Mouse (Mus musculus) c-Kit-positive CD71-positive TER-119-negative erythroid progenitor cells, embryonic 14.5 days (primary cell): ENCODE data around the gene Asic1.
"Not testable (repeated sequence)": the region's sequence is repeated elsewhere in the genome, so short reads cannot be mapped to it uniquely, and the experiment has no call there.

Source experiments
- DNase-seq: peaks from one replicate; pipeline ENCODE4 v3.0.0-alpha.2; 2013; ENCODE audit warnings: low read depth

The Asic1 gene

DNA sequence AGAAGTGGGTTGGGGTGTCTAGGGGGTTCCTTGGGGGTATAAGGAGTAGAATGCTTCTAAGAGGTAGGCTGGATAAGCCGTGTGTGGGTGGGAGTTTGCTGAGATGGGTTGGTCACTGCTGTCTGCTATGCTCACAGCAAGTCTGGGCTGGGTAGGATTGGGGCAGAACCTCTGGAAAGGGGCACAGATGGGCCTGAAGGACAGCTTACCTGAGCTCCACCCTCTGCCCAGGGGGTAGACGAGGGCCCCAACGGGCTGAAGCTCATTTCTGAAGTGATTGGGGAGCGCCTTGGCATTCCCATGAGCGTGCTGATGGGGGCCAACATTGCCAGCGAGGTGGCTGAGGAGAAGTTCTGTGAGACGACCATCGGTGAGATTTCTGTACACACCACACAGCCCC is 49.7 kb downstream of the Asic1 start:
- DNase-seq = no peak

DNA sequence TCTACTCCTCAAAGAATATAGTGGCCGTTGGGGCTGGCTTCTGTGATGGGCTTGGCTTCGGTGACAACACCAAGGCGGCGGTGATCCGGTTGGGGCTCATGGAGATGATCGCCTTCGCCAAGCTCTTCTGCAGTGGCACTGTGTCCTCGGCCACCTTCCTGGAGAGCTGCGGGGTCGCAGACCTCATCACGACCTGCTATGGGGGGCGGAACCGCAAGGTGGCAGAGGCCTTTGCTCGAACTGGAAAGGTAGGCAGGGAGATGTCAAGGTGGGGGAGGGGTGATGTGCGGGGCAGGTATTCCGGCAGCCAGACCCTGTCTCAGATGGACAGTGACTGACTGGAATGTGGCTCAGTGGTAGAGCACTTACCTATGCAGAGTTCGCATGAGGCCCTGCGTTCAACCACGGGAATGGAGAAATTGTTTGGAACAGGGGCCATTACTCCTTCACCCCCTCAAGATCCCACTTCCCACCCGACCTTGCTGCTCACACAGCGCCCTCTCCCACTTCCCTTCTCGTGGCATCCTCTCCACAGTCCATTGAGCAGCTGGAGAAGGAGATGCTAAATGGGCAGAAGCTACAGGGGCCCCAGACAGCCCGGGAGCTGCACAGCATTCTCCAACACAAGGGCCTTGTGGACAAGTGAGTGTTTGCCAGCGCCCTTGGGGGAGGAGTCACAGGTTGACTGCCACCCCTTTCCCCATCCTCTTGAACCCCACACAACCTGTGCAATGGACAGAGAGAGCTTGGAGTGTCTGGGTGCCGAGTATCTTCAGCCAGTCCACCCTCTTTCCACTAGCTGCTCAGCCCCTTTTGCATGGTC is 52.0 kb downstream of the Asic1 start:
- DNase-seq = no peak

DNA sequence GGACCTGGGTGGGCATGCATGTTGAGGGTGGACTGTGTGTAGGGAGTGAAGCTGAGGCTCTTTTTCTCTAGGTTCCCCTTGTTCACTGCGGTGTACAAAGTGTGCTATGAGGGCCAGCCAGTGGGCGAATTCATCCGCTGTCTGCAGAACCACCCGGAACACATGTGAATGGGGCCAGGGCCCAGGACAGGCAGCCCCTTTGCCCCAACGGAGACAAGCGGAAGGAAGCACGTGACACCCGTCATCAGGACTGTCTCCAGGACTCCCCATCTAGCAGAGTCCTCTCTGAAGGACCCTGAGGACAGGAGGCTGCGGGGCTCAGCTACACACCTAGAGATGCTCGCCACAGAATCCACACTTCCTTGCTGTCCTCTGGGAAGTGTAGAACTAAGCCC is 52.9 kb downstream of the Asic1 start:
- DNase-seq = no peak

DNA sequence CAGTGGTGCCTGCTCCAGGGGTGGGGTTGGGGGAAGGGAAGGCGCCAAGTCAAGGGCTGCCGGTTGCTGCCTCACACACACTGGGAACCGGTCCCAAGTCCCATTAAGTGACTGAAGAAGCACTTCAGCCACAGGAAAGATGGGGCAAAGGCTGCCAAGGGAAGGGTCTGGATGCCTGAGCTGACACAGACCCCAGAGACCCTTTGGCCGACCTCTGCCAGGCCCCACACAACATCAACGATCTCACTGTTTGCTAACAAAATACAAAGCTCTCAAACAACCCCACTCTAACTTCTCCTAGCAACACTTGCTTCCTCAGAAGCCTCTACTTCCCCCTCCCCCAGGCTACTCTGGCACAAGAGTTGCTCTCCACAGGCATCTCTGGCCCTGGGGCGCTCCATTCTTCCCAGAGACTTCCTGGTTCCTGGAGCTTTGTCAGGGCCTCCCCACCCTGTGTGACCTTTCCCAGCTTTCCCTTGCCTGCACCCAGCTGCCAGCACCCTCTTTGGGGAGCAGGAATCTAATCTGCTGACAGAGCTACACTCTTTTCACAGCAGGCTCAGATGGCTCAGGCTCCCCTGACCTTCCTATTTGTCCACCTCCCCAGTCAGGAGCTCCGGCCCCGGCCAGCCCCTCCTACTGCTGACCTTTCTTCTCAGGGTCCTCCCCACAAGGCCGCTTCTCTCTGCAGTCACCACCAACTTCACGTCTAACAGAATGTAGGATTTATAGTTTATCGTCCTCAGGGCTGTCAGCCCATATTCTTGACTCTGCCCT is 53.5 kb downstream of the Asic1 start:
- no peak for DNase-seq

DNA sequence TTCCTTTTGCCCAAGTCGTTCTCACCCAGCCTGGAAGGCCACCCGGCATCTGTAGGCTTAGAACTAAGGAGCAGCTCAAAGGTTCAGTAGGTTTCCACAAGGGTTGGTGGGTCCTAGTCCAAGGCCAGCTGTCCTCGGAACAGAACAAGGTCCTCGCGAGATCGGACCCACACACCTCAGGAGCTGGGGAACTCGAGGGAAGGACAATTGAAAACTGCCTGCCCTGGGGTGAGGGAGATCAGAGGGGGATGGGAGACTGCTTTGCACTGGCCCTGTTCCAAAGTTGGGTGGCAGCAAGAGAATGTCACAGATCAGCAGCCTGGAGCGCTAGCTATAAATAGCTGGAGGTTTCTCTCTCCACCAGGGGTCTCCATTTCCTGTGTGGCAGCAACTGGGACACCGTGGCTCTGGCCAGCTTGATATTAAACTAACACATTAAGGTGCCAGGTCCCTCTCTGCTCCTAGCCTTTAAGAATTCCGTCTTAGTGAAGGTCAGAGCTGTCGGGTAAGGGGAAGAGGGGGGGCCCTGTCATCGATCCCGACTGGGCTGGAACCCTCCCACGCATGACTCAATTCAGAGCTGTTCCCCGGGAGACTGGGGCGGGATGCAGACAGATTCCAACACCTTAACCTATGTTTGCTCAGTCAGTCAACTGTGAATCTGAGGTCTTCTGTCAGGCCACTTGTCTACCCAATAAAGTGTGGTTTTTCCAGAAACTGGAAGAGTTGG is 54.3 kb downstream of the Asic1 start:
- DNase-seq = peak; percentile 53

DNA sequence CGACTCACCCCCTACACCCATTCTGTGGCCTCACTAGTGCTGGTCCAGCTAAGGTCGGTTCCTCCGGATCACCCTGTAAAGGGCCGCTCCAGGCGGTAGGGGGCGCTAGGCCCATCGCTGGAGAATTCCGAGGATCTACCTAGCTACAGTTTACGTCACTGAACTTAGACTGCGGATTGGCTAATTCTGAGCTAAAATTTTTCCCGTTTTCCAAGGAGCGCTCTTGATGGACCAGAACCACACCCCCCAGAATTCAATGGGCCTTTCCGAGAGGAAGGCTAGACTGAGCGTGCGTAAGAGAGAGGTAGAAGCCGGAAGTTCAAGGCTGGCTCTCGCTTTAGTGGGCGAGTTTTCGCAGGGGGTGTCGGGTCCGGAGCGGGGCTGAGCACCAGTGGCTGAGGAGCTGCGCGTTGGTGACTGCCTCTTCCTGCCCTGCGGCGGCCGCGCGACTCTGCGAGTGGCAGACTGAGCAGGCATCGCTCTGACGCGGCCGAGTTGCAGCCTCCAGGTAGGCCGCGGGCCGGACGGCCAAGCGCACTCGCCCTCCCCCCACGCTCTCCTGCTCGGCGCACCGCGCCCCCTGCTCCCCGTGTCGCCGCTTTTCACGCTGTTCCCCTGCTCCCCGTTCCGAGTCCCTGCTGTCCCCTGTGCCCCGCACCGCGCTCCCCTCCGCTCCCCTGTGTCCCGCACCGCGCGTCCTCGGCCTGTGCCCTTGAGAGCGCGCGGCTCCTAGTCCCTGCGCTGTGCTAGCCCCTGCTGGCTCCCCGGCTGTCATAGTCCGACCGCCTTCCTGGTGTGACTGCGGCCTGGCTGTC is 55.4 kb downstream of the Asic1 start, which contains the start of gene Cox14:
Gene Cox14, plus strand, starts transcription at position 278 of the 815 bp plus-strand sequence.
- peak; percentile 95 for DNase-seq

DNA sequence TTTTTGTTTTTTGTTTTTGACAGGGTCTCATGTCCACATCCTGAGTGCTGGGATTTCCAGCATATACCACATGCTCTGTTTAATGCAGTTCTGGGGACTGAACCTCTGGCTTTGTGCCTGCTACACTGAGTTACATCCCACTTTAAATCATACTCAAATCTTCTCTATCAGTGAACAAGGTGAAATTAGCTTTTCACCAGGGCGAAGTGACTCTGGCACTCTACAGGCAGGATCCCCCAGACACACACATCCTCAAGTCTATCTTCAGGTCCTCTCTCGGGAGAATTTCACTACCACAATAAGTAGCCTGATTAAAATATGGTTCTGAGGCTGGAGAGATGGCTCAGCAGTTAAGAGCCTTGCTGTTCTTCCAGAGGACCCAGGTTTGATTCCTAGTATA is 56.4 kb downstream of the Asic1 start:
- DNase-seq = no peak

DNA sequence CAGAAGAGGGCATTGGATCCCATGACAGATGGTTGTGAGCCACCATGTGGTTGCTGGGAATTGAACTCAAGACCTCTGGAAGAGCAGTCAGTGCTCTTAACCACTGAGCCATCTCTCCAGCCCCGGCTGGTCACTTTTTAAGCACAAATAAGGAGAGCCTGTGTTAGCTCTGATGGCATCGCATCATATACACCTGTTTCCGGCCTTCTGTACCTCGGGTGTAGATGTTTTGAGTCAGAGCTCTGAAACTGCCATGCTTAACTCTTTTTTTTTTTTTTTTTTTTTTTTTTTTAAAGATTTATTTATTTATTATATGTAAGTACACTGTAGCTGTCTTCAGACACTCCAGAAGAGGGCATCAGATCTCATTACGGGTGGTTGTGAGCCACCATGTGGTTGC is 56.9 kb downstream of the Asic1 start:
- DNase-seq = not testable (repeated sequence)

DNA sequence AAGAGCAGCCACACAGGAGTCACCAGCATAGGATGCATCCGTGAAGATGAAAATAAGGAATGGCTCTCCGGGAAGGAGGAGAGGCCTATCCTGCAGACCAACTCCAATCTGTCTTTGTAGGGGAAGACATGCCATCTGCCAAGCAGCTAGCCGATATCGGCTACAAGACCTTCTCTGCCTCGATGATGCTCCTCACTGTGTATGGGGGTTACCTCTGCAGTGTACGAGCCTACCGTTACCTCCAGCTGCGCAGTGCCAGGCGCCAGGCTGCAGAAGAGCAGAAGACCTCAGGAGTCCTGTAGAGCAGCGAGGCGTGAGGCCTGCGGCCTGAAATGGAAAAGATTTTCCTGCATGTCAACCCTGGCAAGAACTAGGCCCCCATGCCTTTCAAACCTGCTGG is 57.4 kb downstream of the Asic1 start:
- no peak for DNase-seq

DNA sequence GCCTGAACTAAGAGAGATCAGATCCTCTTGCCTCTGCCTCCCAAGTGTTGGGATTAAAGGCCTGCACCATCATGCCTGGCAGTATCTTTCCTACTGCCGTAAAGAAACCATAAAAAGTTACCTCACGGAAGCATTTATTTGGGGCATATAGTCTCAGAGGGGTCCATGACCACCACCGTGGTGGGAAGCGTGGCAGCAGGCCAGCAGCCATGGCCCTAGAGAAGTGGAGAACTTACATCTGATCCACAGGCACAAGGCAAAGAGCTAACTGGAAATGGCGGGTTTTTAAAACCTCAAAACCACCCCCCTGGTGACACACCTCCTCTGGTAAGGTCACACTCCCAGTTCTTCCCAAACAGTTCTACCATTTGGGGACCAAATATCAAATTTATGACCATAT is 58.0 kb downstream of the Asic1 start:
- no peak for DNase-seq

DNA sequence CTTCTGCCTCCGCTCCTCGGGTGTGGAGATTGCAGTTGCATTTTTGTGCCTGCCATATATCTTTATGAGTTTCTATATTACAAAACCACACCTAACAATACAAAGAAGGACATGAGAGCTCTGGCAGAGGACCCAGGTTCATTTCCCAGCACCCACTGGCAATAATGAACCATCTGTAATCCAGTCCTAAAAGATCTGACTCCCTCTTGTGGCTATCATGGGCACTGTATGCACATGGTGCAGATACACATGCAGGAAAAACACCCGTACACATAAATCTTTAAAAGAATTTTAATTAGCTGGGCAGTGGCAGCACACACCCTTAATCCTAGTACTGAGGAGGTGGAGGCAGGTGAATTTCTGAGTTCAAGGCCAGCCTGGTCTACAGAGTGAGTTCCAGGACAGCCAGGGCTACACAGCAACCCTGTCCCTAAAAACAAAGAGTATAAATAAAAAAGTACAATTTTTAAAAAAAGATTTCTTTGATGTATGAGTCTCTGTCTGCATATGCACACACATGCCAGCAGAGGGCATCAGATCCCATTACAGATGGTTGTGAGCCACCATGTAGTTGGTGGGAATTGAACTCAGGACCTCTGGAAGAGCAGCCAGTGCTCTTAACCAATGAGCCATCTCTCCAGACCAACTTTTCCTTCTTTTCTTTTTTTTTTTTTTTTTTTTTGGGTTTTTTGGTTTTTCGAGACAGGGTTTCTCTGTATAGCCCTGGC is 59.1 kb downstream of the Asic1 start:
- no peak for DNase-seq

DNA sequence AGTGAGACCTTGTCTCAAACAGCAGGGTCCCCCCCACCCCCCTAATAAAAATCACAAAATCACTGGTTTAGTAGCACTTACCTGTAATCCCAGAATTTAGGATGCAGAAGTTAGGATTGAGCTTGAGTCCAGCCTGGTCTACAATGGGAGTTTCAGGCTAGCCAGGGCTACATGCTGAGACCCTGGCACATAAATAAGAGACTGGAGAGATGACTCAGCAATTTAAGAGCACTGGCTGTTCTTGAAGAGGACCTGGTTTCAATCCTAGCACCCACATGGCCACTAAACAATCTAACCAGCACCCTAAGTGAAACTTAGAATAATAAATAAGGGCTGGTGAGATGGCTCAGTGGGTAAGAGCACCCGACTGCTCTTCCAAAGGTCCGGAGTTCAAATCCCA is 61.0 kb downstream of the Asic1 start:
- no peak for DNase-seq

DNA sequence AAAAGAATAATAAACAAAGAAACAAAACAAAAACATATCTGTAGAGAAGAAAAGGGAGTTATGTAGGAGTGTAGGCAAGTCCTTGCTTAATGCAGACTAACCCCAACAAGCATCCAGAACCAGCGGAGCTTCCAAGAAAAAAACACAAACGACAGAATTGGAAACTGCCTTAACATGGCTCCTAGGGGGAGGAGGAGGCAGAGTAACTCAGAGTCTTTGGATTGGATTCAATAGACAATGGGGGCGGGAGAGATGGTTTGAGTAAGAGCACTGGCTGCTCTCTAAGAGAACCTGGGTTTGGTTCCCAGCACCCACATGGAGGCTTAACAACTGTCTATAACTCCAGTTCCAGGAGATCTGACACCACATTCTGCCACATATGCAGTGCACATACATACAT is 61.5 kb downstream of the Asic1 start:
- no peak for DNase-seq

DNA sequence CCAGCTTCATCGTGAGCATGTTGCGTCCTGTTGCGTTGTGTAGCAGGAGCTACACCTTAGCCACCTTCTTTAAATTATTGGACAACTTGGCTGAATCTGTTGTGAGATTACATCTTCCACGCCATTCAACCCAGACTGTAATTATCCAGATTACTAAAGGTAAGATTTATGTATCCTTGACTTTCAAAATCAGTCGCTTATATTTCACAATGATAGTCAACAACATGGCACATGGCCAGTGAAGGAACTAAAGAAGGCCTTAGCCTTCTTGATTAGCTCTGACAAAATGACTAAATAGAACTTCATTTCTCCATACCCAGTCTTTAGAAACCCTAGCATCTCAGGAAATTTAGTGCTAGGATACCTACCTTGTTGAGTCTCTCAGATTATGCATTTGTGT is 63.0 kb downstream of the Asic1 start:
- no peak for DNase-seq

DNA sequence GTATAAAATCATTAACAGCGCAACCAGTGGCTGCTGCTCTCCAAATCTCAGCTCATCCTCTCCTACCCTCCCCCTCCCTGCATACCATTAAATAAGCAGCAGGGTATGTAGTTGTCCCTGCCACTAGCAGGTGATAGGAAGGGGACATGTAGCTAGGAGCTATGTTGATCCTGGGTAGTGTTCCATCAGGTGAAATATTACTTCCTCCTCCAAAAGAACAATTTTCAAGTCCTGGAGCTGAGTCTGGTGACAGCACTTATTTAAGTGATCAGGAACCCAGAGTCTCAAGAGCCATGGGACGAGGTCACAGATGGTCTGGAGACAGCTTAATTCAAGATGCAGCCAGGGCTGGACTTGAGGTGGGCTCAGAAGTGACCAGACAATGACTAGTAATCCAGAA is 65.5 kb downstream of the Asic1 start:
- no peak for DNase-seq

DNA sequence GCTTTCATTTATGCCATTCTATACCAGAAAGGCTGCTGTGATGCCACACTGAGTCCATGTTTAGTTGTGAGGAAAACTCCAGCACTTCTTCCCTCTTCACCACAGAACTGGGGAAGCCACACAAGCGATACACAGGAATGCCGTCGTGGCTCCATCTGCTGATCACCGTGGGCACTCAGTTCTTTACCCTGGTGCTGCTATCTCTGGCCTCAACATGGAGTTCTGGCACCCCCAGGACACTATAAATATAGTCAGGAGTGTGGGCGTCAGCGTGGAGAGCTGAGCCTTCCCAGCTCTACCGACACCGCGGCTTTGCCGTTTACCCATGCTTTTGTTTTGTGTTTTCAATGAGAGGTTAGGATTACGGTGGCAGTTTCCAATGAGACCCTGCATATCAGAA is 66.5 kb downstream of the Asic1 start:
- no peak for DNase-seq

DNA sequence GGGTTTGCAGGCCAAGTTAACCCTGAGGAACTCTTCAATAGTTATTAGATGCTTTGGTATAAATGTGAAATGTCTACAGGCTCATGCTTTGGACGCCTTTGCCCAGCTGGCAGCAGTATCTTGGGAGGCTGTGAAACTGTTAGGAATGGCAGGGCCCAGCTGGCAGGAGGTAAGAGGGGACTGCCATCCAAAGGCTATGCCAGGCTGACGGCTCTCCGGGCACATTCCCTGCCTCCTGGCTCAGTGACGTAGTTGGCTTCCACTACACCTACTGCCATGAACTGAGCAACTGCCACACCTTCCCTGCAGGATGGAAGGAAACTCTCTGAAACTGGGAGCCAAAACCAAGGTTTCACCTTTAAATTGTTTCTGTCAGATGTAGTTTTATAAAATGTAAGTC is 70.1 kb downstream of the Asic1 start:
- DNase-seq = no peak
